Mouse (Mus musculus) intestine, embryonic 16.5 days (tissue): ENCODE results near the gene Tmem94. TPM values are rescaled to one million over a fixed set of nuclear protein-coding genes. Genes with fewer than 3 reads are reported as not detected.

Source experiments
- ATAC-seq: fragments of 200-750 bp; cut with Nextera tagmentation; 2 replicates; pipeline ENCODE4 v1.8.0; 2017; ENCODE audit warnings: moderate TSS enrichment, moderate library complexity
- H3K27ac ChIP-seq: fragments of 300-500 bp; sonication (generic); 2 replicates; pipeline ENCODE4 v1.5.1; 2014; ENCODE audit warnings: mild to moderate bottlenecking, low read length
- H3K27me3 ChIP-seq: fragments of 300-500 bp; sonication (generic); replicated peaks from 2 replicates; pipeline ENCODE4 v1.6.1; 2014; ENCODE audit warnings: low read length, control low read depth, mixed read lengths; ENCODE audit not compliant: control insufficient read depth, insufficient read depth
- H3K36me3 ChIP-seq: fragments of 300-500 bp; sonication (generic); 2 replicates; pipeline ENCODE4 v1.6.1; 2014; ENCODE audit warnings: low read length, control low read depth; ENCODE audit not compliant: control insufficient read depth, insufficient read depth
- H3K4me1 ChIP-seq: fragments of 300-500 bp; sonication (generic); 2 replicates; pipeline ENCODE4 v1.6.1; 2014; ENCODE audit warnings: low read length, control low read depth, mixed read lengths; ENCODE audit not compliant: control insufficient read depth, insufficient read depth
- H3K4me2 ChIP-seq: fragments of 300-500 bp; sonication (generic); 2 replicates; pipeline ENCODE4 v1.6.1; 2014; ENCODE audit warnings: low read depth, low read length, control low read depth
- H3K4me3 ChIP-seq: fragments of 300-500 bp; sonication (generic); 2 replicates; pipeline ENCODE4 v1.5.1; 2014; ENCODE audit warnings: mild to moderate bottlenecking, low read length
- H3K9ac ChIP-seq: fragments of 300-500 bp; sonication (generic); 2 replicates; pipeline ENCODE4 v1.6.1; 2014; ENCODE audit warnings: low read depth, low read length
- H3K9me3 ChIP-seq: fragments of 300-500 bp; sonication (generic); 2 replicates; pipeline ENCODE4 v1.6.1; 2016; ENCODE audit warnings: low read length, control low read depth; ENCODE audit not compliant: control insufficient read depth
- WGBS: fragments of 180-500 bp; shearing (Covaris S2); extraction: QIAGEN DNeasy Blood & Tissue Kit; methylation state at CpG from one replicate; pipeline ENCODE4 v1.1.7; 2014; 5-methylcytosine and 5-hydroxymethylcytosine counted together
- microRNA-seq: library from miRNA; unstranded; fragments of <30 nt; microRNA quantifications from one replicate; pipeline ENCODE4, GENCODE M21; 2016
- polyA plus RNA-seq: library from polyadenylated mRNA; unstranded; fragments of >200 nt; fragmentation: Nextera tagmentation; extraction: Ambion mirVana; gene quantifications from 2 replicates; pipeline ENCODE4 v1.2.1, GENCODE M21; 2015

Tmem94 gene
- polyA plus RNA-seq, 1 experiment from 2014 or later: 19.7 TPM

DNA sequence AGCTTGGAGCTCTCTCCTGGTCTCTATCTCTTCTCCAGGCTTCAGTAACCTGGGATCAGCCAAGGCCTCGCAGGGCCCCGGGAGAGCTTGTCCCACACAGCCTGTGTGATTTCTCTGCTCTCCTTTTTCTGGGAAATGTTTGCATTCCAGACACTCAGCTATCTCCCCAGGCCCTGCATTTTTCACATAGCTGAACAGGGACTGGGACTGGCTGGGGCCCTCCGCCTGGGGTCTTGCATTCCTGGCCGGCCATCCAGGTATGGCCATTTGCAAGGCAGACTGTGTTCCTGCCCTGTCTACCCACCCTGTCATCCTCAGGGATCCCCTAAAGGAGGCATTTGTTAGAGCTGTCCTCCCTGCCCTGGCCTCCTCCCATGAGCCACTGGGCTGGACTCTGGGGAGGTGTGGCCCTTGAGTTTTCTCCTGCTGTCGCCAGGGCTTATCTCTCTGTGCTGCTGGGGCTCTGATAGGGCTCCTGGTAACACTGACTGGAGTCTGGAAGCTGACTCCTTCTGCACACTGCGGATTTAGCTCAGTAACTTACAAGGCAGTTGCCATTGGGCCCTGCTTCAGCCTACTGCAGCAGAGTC lies 76.8 kb downstream of the Tmem94 start:
- H3K27ac ChIP-seq: peak overlapping the region; percentile 93
- peaks cover 60% of the 10 kb centered on the region for H3K4me1 ChIP-seq
- no peaks in the 10 kb centered on the region for H3K27me3 ChIP-seq
- ATAC-seq: peak; percentile 65
- peak overlapping the region; percentile 57 for H3K9ac ChIP-seq
- WGBS: 10% methylated on average over 6 of the region's 6 CpGs
- H3K36me3 ChIP-seq: peaks cover 22% of the 10 kb centered on the region
- H3K4me3 ChIP-seq: peak overlapping the region; percentile 7; the same call in 1 of the 2 replicates
- peak overlapping the region; percentile 40 for H3K4me2 ChIP-seq
- H3K9me3 ChIP-seq: no peaks in the 10 kb centered on the region

DNA sequence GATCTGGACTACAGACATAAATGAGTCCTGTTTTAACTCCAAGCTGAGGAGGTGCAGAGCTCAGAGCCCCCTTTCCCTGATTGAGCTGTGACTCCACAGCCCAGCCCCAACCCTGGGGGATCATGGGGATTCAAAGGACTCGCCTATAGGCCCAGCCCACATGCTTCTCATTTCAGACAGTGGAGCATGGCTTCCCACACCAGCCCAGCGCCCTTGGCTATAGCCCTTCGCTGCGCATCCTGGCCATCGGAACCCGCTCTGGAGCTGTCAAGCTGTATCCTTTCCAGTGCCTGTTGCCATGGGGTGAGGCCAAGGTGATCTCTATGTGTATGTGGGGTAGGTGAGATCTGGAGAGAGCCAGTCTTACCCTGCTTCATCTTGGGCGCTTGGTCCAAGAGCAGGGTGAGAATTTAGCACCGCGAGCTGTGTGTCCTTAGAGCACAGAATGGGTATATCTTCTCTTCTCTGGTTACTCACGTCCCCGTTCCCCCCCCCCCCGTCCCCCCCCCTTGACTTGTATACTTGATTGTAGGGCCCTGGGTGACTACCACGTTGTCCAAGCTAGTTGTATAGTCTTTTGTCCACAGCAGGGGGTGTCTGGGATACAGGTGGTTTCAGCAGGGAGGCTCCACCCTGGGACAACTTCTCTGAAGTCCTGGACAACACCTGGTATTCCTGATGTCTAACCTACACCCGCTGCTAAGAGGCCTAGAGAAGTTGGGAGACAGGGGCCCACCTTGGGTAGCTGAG lies 78.1 kb downstream of the Tmem94 start:
- H3K36me3 ChIP-seq: peaks cover 24% of the 10 kb centered on the region
- peaks cover 48% of the 10 kb centered on the region for H3K4me1 ChIP-seq
- 68% methylated on average over 13 of the region's 14 CpGs for WGBS
- peak overlapping the region; percentile 93 for H3K27ac ChIP-seq
- ATAC-seq: peak; percentile 1; the same call in 1 of the 2 replicates
- no peaks in the 10 kb centered on the region for H3K9me3 ChIP-seq
- no peak overlapping the region for H3K4me3 ChIP-seq
- H3K4me2 ChIP-seq: 0 out of 2 replicates have a peak overlapping the region, but pooled peaks have one; percentile 2
- no peaks in the 10 kb centered on the region for H3K27me3 ChIP-seq
- H3K9ac ChIP-seq: peak overlapping the region; percentile 57

DNA sequence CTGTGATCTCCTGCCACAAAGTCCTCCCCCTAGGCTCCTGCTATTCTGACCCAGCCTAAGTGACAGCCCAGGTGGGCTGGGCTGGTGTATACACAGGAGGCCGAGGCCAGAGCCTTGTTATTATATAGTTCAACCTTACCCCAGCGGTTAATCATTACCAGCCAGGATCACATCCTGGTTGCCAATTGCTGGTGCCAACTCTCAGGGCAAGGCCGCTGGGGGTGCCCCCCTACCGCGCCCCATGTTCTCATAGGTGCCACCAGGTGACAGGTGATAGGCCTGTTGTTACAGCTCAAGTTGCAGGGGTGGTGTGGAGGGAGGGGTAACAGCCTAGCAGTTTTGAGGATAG lies 78.6 kb downstream of the Tmem94 start:
- peak; percentile 93 for ATAC-seq
- peak overlapping the region; percentile 93 for H3K27ac ChIP-seq
- H3K36me3 ChIP-seq: peaks cover 24% of the 10 kb centered on the region
- H3K4me1 ChIP-seq: peaks cover 43% of the 10 kb centered on the region
- WGBS: 68% methylated on average over 5 of the region's 5 CpGs
- H3K4me3 ChIP-seq: no peak overlapping the region
- peak overlapping the region; percentile 14; the same call in 1 of the 2 replicates for H3K9ac ChIP-seq
- H3K4me2 ChIP-seq: 0 out of 2 replicates have a peak overlapping the region, but pooled peaks have one; percentile 10
- H3K27me3 ChIP-seq: no peaks in the 10 kb centered on the region
- no peaks in the 10 kb centered on the region for H3K9me3 ChIP-seq

DNA sequence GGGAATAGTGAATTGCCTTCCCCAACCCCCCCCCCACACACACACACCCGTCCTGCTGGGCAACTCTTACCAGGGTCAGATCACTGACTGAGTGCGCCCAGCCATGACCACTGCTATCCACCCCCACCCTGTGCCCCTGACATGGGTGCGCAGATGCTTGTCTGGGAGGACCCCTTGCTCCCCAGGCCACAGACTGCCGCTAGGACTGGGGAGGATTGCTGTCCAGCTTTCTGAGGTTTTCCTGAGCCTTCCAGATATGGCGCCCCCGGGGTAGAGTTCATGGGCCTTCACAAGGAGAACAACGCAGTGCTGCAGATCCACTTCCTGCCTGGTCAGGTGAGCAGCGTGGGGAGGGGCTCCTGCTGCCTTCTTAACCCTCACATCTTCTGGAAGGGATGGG lies 79.0 kb downstream of the Tmem94 start:
- Histone ChIP-seq H3K9me3 (no peaks in the 10 kb centered on the region), H3K9ac (peak overlapping the region; percentile 14; the same call in 1 of the 2 replicates), H3K36me3 (peaks cover 27% of the 10 kb centered on the region), H3K4me3 (no peak overlapping the region), H3K27ac (peak overlapping the region; percentile 93), H3K27me3 (no peaks in the 10 kb centered on the region), H3K4me1 (peaks cover 39% of the 10 kb centered on the region), H3K4me2 (0 out of 2 replicates have a peak overlapping the region, but pooled peaks have one; percentile 10)
- WGBS: 58% methylated on average over 8 of the region's 8 CpGs
- ATAC-seq: peak; percentile 7; the same call in 1 of the 2 replicates

DNA sequence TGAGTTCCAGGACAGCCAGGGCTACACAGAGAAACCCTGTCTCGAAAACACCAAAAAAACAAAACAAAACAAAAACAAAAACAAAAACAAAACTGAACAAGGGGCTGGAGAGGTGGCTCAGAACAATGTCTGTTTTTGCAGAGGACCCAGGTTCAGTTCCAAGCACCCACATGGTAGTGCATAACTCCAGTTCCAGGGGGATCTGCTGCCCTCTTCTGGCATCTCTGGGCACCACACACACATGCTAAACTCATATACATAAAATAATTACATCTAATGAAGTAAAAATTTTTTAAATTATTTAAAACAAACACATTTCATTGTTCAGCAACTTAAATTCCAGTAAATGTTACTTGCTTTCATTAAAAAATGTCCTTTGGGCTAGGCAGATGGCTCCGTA lies 80.6 kb downstream of the Tmem94 start:
- no peaks in the 10 kb centered on the region for H3K9me3 ChIP-seq
- H3K27me3 ChIP-seq: no peaks in the 10 kb centered on the region
- ATAC-seq: no peak
- H3K9ac ChIP-seq: no peak overlapping the region
- H3K27ac ChIP-seq: no peak overlapping the region
- H3K36me3 ChIP-seq: peaks cover 36% of the 10 kb centered on the region
- H3K4me2 ChIP-seq: no peak overlapping the region
- peaks cover 30% of the 10 kb centered on the region for H3K4me1 ChIP-seq
- WGBS: 99% methylated on average over 2 of the region's 2 CpGs
- H3K4me3 ChIP-seq: no peak overlapping the region

Small RNA genes lying within 50 kb of the gene (microRNA-seq; reads per million reads assigned to microRNA genes)
- gene Mir5621: not detected

Other genes starting within 250 kb of the Tmem94 start
- 581 and 669 TPM in 2 replicates for gene Sumo2, start 229.2 kb upstream of the Tmem94 start, polyA plus RNA-seq
- 115 and 134 TPM in 2 replicates for gene Nup85, start 201.0 kb upstream of the Tmem94 start, polyA plus RNA-seq
- gene Mrps7, start 161.5 kb upstream of the Tmem94 start, polyA plus RNA-seq: 90.0 and 103 TPM in 2 replicates
- 16.8 and 18.8 TPM in 2 replicates for gene Gga3, start 161.4 kb upstream of the Tmem94 start, polyA plus RNA-seq
- 33.5 and 34.5 TPM in 2 replicates for gene Mif4gd, start 152.5 kb upstream of the Tmem94 start, polyA plus RNA-seq
- 30.3 and 31.3 TPM in 2 replicates for gene Slc25a19, start 137.1 kb upstream of the Tmem94 start, polyA plus RNA-seq
- 67.1 and 73.1 TPM in 2 replicates for gene Grb2, start 56.8 kb upstream of the Tmem94 start, polyA plus RNA-seq
- gene Caskin2, start 48.2 kb downstream of the Tmem94 start, polyA plus RNA-seq: 11.2 and 11.7 TPM in 2 replicates
- gene Tsen54, start 49.3 kb downstream of the Tmem94 start, polyA plus RNA-seq: 34.2 and 37.7 TPM in 2 replicates
- gene Llgl2, start 58.6 kb downstream of the Tmem94 start, polyA plus RNA-seq: 102 and 107 TPM in 2 replicates
- gene Myo15b, start 93.0 kb downstream of the Tmem94 start, polyA plus RNA-seq: 168 and 230 TPM in 2 replicates
- gene Smim5, start 134.5 kb downstream of the Tmem94 start, polyA plus RNA-seq: 1.6 and 3.1 TPM in 2 replicates
- 33.8 and 38.6 TPM in 2 replicates for gene Smim6, start 146.6 kb downstream of the Tmem94 start, polyA plus RNA-seq
- 27.3 and 29.2 TPM in 2 replicates for gene Sap30bp, start 167.8 kb downstream of the Tmem94 start, polyA plus RNA-seq
- 15.7 and 16.7 TPM in 2 replicates for gene Recql5, start 168.0 kb downstream of the Tmem94 start, polyA plus RNA-seq
- gene Itgb4, start 209.3 kb downstream of the Tmem94 start, polyA plus RNA-seq: 11.9 and 15.2 TPM in 2 replicates
- gene Galk1, start 247.3 kb downstream of the Tmem94 start, polyA plus RNA-seq: 360 and 389 TPM in 2 replicates